Mouse (Mus musculus): ENCODE measurements around the gene Ifnar1.
"Not testable (repeated sequence)": the region's sequence is repeated elsewhere in the genome, so short reads cannot be mapped to it uniquely, and the experiment has no call there.

The Ifnar1 gene

DNA sequence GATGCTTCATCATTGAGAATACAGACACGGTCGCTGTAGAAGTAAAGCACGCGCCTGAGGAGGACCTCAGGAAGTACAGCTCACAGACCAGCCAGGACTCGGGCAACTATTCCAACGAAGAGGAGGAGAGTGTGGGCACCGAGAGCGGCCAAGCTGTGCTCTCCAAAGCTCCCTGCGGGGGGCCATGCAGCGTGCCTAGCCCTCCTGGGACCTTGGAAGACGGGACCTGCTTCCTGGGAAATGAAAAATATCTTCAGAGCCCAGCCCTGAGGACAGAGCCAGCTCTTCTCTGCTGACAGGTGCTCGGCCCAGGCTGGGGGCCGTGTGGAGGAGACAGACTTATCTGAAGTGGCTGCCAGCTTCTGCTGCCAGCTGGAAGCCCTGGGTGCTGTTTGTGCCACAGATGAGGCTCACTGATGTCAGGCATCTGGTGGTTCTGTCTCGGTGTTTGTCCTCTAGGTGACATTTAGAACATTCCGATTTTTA is 20.1 kb downstream of the Ifnar1 start:
- DNase-seq (ENCODE audit: low spot score): no peak

DNA sequence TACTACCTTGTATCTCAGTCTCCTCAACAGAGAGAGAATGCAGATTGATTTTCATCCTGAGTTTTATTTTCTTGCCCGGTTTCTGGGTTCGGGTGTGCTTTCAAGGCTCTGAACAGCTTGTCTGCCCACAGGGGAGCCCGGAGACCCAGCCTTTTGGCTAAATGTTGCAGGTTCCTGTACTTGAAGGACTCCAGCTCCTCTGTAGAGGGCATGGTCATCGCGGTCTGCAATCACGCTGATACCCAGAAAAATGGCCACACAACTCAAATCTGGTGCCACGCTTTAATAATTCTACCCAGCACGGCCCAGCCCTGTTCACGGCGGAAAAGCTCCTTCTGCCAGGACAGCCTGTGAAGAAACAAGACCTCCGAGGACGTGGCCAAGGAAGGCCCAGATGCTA is 21.4 kb downstream of the Ifnar1 start:
- DNase-seq (ENCODE audit: low spot score): no peak

DNA sequence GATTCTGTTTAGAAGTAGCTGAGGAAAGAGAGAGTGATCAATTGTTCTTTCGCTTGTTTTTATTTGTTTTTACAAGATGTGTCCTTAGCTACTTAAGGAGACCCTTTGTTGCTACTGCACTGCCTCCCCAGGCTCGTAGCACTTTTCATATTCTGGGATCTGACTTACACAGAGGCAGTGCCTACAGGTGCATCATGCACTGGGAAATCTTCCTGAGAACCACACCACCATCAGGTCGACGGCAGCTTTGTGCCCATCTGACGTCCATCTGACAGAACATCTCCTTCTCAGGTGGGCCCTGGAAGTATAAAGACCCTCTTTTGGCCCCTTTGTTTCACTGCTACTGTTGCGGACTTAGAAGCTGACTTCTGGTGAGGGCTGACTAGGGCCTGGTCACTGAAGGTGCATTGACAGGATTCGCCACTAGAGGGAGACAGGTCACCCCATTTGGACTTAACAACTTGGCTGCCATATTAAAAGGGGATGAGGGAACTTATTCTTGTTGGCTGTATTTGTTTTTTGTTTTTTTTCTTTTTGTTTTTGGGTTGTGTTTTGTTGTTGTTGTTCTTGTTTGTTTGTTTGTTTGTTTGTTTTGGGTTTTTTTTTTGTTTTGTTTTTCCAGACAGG is 27.2 kb downstream of the Ifnar1 start:
- DNase-seq (ENCODE audit: low spot score): peak; percentile 79

DNA sequence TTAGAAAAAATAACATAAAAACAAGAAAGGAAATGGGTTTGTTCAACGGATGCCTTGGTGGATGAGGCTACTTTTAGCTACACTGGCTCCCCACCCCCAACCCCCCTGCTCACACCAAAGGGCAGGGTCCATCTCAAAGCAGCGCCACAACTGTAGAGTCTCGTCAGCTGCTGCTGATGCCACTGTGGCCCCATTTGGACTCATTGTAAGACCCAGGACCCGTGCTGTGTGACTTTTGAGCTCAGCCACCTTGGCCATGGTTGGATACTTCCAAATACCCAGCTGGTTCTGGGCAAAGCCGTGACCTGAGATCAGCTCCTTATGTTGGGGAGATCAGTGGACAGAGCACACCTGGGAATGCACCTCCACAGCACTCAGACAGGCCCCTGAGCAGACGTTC is 28.1 kb downstream of the Ifnar1 start:
- DNase-seq (ENCODE audit: low spot score): no peak

DNA sequence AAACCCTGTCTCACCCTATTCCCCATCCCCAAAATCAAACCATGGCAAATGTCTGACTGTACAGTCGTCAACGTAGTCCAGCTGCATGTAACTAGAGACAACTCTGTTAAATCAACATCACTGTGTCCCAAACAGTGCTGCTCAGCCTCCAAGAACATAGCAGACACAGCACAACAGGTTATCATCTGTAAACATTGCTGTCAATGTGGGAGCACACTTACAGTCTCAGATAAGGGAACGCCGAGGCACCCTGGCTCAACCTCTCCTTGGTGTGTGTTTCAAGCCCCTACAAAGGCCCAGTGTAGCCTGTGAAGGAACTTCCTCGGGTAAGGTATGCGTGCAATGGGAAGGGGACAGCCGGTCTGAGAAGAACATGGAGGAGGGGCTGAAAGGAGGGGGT is 32.0 kb downstream of the Ifnar1 start:
- DNase-seq (ENCODE audit: low spot score): no peak

DNA sequence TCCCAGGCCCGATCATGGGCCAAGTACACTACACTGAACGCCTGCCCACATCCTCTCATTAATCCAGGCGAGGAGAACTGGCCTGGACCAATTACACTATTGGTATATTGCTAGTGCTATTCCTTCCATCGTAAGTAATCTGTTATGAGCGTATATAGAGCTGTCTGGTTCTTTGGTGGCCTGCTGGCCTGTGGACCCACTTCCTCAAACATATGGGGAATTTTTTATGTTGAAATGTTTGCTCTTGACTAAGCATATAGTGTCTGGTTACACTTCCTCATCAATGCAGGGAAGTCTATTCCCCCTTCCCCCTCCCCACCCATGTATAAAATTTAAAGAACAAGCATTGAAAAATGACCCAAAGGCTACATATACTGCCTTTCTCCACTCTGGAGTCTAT is 37.0 kb downstream of the Ifnar1 start:
- no peak for DNase-seq (ENCODE audit: low spot score)

DNA sequence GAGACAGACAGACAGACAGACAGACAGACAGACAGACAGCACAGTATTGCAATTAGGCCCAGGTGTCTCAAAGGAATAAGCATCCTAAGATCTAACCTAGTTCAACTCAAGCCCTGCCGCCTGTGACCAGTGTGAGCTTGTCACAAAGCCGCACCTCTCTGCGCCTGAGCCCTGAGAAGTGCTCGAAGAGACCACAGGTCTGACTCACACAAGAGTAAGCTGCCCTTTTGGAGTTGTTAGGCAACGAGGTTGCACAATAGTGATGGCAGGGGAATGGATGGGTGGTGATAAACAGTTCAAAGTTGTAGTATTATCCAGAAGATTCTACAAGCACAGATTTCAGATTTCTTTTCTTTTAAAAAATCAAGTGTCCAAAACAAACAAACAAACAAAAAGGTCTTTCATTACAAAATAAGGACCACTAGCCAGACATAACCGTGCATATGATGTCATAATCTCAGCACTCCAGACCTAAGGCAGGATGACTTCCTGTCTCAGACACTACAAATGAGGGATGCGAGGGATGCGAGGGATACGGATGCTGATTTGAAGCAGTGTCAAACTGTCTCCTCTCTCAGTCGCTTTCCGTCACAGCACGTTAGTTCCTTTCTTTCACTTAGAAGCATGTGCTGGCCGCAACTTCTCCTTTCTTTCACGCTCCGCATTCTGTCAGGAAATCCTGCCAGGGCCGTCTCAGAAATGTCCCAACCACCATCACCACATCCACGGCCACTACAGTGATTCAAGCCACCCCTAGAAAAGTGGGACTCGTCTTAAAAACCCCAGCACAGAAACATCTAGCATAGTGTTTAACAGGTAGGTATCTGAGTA is 37.7 kb downstream of the Ifnar1 start:
- no peak for DNase-seq (ENCODE audit: low spot score)

DNA sequence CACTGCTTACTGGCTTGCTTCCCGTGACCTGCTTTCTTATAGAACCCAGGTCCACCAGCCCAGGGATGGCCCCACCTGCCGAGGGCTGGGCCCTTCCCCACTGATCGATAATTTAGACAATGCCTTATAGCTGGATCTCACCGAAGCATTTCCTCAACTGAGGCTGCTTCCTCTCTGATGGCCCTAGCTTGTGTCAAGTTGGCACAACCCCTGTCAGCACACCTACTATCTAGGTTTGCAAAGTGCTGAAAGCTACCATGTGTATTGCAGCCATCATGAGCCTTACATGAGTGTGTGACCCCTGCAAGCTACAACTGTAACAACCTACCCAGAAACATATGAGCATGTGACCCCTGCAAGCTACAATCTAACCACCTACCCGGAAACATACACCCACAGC is 39.2 kb downstream of the Ifnar1 start:
- no peak for DNase-seq (ENCODE audit: low spot score)

DNA sequence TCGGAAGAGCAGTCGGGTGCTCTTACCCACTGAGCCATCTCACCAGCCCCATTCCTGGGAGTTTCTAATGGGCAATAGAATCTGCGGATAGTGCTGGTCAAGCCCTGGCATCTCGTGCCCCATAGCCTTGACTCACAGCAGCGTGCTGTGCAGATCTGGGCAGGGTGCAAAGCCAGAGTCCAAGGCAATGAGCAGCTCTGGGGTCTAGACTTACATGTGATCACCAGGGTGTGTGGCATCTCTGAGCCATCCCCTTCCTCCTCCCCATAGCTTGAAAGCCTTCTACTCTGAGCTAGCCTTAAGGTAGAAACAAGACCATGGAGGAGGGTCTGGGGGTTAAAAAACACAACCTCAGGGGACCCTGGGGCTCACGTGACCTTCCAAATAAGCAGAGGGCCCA is 41.2 kb downstream of the Ifnar1 start:
- DNase-seq (ENCODE audit: low spot score): no peak

DNA sequence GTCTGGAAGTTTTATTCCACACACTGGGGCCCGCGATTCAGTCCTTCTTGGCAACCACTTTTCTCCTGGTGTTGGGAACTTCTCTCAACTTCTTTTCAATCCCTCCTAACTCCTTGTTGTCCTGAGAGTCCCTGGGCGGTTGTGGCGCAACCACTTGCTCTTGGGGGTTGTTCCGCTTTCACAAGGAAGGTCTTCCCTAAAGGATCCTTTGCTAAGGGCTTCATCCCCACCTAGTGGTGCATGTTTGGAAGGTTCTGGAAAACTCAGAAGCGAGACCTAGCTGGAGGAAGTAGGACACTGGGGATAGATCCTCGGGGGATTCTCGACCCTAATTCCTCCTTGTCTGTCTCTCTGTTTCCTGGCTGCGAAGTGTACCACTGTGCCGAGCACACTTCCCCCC is 42.0 kb downstream of the Ifnar1 start:
- DNase-seq (ENCODE audit: low spot score): no peak

DNA sequence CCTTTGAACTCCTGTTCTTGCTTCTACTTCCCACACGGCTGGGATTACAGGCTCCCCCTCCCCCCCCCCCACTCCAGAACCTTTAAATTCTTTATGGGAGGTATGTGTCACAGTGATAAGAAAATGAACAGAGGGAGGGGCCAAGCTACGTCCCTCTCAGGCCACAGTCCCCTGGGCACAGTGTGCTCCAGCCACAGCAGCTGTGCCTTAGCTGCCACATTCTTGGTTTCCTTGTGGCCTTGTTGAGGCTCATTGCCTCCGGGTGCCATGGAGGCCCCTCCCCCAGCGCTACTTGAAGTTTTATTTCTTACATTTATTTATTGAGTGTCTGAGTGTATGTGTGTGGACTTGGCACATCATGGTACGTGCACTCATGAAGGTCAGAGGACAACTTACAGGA is 42.5 kb downstream of the Ifnar1 start:
- no peak for DNase-seq (ENCODE audit: low spot score)

DNA sequence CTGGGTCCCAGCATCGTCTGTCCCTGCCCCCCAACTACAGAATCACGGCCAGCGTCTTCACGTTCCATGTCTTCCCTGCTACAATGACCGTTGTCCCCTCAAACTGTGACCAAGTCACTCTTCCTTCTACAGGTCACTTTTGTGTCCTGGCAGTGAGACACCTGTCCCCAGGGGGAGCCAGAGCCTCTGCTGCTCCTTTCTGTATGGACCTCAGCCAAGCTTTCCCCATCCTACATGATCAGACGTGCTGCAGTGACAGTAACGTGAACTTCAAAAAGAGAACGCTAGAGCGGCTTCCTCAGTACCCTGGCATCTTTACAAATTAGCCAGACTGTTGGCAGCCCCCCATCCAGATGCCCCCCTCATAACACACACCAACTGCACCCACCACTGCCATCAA is 43.5 kb downstream of the Ifnar1 start:
- no peak for DNase-seq (ENCODE audit: low spot score)

DNA sequence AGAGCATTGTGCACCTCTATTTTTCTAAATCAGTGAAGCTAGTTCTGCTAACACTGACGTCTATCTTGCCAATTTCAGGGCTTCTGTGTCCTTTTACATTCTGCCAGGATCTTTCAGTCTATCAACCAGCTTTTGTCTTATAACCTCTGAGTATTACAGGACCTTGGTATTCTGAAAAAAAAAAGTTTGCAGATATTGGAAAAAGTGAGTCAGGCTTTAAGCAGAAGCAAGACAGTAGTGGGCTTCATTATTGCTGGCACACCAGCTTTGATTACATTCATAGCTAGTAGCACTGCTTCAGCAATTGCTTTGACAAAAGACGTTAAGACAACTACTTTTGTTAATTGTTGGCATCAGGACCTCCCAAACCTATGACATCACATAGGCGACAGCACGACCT is 45.8 kb downstream of the Ifnar1 start:
- not testable (repeated sequence) for DNase-seq (ENCODE audit: low spot score)

DNA sequence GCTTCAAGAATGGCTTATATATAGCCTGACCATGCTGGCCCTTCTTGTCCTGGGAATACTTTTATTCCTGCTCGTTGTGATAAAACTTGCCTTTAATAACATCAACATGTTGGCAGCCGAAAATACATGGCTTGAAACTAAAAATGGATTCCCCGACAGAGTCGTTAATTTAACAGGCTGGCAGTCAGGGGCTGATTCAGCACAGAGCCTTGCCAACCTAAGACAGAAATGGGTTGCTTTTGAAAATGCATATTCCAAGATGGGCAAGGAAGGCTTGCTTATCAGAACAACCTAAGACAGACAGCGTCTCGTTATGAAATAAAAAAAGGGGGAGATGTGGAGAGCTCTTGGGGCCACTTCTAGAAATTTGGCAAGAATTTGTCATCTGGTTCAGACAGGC is 46.8 kb downstream of the Ifnar1 start:
- no peak for DNase-seq (ENCODE audit: low spot score)

DNA sequence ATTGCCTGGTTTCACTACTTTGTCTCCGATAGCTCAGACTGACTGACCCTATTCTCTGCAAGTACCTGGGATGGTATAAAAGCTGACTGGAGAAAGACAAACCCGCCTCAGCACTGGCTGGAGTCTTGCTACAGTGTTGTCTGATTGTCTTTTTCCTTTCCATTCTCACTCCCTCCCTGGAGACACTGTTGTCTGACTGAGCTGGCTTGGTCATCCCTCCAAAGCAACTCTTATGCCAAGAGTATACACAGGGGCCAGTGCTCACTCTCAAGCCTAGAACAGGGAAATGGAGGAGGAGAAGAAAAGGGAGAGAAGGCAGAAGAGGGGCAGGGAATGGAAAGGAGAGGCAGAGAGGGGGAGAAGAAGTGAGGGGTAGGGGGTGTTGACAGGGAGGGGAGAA is 47.4 kb downstream of the Ifnar1 start:
- no peak for DNase-seq (ENCODE audit: low spot score)

DNA sequence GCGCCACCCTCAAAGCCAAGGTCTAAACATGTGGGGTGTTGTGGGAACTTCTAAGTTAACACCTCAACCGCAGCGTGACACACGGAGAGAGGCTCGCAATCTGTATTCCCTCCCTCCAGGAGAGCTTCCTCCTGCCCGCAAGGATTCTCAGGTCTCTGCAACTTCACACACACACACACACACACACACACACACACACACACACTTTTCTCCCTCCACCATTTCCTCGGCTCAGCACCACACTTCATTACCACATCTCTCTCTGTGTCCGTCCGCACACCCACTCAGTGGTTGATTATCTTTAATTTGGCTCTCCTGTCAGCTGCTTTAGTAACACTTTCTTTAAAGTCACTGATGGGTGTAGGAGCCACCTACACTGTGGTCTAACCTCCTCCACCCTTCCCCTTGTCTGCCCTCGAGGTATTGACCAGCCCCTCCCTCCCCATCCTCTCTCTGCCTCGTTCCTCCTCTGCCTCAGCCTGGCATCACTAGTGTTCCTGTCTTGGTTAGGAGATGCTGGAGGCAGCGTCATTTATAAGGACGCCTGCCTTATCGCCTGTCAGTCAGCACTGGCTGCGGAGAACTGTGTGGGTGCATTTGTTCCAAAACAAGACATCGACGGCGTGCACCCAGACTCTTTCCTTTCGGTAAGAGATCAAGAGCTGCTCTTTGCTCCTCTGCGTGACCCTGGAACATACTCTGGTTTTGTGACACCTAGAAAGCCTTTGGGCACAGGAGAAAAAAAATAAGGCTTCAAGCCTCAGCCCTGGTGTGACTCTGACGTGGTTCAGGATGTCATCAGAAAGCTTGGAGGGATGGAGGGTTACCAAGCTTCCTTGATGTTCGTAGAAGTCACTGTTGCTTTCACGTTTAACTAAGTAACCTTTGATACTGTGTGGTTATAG is 48.3 kb downstream of the Ifnar1 start:
- DNase-seq (ENCODE audit: low spot score): no peak

DNA sequence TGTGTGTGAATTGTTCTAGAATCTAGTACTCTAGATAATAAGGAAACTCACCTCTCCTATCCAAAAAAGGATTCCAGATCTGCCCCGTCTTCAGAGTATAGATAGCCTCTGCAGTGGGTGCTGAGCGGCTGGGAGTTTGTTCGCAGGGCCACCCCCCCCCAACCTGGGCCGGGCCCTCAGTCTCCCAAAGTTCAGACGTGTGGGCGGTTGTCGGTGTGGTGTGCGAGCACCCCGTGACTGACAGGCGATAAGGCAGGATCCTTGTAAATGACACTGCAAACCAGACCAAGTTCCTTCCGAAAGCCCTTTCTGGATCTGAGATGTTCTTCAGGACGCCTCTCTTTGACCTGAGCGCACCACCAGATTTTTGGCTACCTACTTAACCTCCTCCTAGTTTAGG is 49.4 kb downstream of the Ifnar1 start:
- DNase-seq (ENCODE audit: low spot score): peak; percentile 66

DNA sequence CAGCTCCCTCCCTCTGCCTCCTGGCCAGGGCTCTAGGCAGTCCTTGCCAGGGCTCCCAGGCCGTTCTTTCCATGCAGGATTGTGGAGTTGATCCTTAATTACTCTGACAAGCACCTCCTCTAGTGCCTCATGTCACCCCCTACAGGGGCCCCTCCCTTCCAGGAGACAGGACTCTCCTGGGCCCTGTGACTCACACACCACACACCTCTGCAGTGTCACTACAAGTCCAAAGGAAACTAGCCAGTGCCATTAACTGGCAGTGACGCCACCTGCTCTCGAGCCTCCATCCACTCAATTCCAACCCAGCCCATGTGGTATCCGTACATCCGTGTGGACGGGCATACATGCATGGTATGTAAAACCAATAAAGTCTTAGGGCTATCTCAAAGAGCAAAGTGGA is 49.9 kb downstream of the Ifnar1 start:
- DNase-seq (ENCODE audit: low spot score): no peak

DNA sequence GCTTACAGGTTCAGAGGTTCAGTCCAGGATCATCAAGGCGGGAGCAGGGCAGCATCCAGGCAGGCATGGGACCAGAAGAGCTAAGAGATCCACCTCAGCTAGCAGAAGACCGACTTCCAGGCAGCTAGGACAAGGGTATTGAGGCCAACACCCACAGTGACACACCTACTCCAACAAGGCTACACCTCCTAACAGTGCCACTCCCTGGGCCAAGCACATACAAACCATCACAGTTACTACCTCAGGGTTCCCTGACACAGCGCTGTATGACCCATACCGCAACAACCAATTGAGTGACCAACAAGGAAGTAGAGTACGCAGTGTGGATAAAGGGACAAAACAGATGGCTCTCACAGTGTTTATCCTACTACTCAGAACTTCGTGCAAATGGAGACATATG is 51.3 kb downstream of the Ifnar1 start:
- DNase-seq (ENCODE audit: low spot score): no peak

DNA sequence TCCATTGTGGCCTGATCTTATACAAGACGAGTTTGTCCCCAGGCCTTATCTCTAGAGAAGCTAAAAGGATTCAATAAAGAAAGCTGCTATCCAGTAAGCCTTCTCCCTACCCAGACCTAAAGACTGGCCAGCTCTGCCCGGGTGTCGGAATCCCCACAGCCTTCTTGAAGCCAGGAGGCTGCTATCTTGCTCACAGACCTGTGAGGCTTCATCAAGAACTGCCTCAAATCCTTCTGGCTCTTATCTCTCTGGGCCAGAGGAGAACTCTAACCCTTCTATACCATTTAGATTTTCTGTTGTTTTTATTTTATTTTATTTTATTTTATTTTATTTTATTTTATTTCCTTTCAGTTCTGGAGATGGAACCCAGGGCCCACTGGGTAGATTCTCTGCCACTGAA is 52.0 kb downstream of the Ifnar1 start:
- no peak for DNase-seq (ENCODE audit: low spot score)

DNA sequence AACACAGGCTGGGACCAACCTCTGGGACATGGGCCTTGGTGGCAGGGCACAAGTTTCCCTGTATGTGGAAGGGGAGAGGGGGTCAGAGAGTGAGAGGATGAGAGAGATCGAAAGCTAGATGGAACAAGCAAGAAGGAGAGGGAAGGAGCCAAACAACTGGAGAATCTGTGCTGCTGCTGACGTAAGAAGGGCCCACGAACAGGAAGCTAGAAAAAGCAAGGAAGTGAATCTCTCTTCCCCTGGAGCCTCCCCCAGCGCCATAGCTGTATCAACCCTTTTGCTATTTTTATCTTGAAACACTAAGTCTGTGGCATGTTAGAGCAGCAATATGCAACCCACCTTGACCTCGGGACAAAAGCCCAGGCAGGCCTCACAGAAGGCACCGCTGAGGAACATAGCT is 53.0 kb downstream of the Ifnar1 start:
- no peak for DNase-seq (ENCODE audit: low spot score)

DNA sequence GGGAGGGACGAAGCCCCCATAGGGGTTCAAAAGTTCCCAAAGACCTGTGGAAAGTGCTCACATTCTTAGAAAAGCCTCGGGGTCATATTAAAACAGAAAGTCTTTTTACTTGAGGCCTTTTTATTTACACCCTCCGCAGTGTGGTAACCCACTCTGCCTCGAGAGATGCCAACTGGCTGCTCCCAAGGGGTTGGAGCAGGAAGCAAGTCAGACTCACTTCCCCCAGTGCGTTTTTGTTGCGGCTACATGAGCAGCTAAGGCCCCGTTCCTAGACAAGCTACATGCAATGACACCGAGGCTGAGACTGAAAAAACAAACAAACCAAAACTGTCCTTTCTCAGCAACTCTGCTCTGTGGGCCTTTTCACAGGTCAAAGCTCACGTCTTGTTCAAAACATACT is 53.5 kb downstream of the Ifnar1 start:
- DNase-seq (ENCODE audit: low spot score): no peak

DNA sequence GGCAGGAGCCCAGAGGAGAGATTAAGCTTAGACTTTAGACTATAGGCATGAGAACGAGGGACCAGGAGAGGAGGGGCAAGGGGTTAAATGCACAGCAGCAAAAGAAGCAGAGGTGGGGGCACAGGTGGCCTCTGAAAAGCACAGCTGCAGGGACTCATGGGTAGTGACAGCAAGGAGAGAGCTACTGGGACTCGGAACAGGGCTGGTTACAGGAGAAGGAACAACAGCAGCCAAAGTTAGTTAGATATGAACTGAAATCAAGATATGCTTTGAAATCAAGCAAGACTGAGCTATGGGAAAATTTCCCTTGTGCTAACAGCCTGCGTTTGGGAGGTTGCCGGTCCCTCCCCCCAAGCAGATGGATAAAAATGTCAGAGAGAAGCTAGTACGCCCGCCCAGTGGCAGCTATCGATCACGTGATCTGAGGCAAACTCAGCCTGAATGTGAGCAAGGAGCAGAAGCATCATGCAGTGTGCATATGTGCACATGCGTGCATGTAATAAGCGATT is 56.6 kb downstream of the Ifnar1 start:
- DNase-seq (ENCODE audit: low spot score): no peak
